26 mouse cellular contexts compared by ENCODE assay signal in the genomic region with DNA sequence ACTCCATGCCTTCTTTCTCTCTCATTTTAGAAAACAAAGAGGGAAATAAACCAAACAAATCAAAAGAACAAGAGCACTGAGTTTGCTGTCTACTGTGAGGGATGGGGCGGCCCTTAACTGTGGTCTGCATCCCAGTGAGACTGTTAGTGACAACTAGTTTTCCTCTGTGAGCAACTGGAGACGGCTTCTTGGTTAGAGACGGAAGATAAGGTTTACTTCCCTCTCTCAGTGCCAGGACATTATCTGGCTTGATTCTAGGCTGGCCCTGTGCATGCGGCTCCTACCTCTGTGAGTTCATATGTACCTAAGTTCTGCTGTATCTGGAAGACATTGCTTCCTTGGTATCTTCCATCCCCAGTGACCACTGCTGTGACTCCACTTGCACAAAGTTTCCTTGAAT.
"Had no signal": no experiment of that assay in that cellular context is flagged by ENCODE, and none has a peak within 500 bp of the region (broad histone marks: within the 10 kb centered on the region; RNA-seq: fewer than 3 reads in every experiment).

No protein-coding gene starts in this region.

- H3K27ac ChIP-seq: heart, embryonic 10.5 days; hindbrain, embryonic 10.5 days; hindbrain, embryonic 12.5 days; hindbrain, embryonic 14.5 days; intestine, embryonic 15.5 days; kidney, embryonic 15.5 days; kidney, postnatal 0 days; limb, embryonic 13.5 days; limb, embryonic 15.5 days; liver, embryonic 12.5 days; liver, embryonic 14.5 days had no signal

- DNase-seq: gastrocnemius, postnatal 14 days; heart, adult 18-20 months; heart, postnatal 10 days; heart, postnatal 4 days; kidney, adult 18-20 months; kidney, adult 8-10 months; kidney, postnatal 14 days; kidney, postnatal 36 days; layer of hippocampus, adult 9-11 months; layer of hippocampus, postnatal 36 days; left cerebral cortex, postnatal 4 days had no signal

- H3K4me3 ChIP-seq: heart, embryonic 10.5 days; heart, embryonic 12.5 days; hindbrain, embryonic 10.5 days; hindbrain, embryonic 12.5 days; intestine, embryonic 15.5 days; kidney, embryonic 15.5 days; limb, embryonic 13.5 days; limb, embryonic 15.5 days; liver, embryonic 12.5 days had no signal

- H3K9ac ChIP-seq: heart, embryonic 12.5 days; hindbrain, embryonic 12.5 days; hindbrain, embryonic 14.5 days; intestine, embryonic 15.5 days; kidney, embryonic 15.5 days; limb, embryonic 13.5 days; limb, embryonic 15.5 days; liver, embryonic 12.5 days; liver, embryonic 14.5 days had no signal

- H3K4me2 ChIP-seq: heart, embryonic 12.5 days; hindbrain, embryonic 12.5 days; hindbrain, embryonic 14.5 days; intestine, embryonic 15.5 days; kidney, embryonic 15.5 days; limb, embryonic 13.5 days; limb, embryonic 15.5 days; liver, embryonic 12.5 days had no signal

- H3K27me3 ChIP-seq: heart, embryonic 12.5 days; hindbrain, embryonic 12.5 days; intestine, embryonic 15.5 days; kidney, embryonic 15.5 days; limb, embryonic 13.5 days; limb, embryonic 15.5 days; liver, embryonic 12.5 days had no signal

- ATAC-seq: hindbrain, embryonic 16.5 days; inflammation-experienced regulatory T-cells, adult 6 months; intestine, embryonic 15.5 days; intestine, postnatal 0 days; liver, embryonic 12.5 days had no signal

- H3K4me1 ChIP-seq: heart, embryonic 10.5 days; heart, embryonic 12.5 days; hindbrain, embryonic 10.5 days; hindbrain, embryonic 12.5 days; intestine, embryonic 15.5 days; kidney, embryonic 15.5 days; limb, embryonic 13.5 days; limb, embryonic 15.5 days; liver, embryonic 12.5 days had no signal

- H3K9me3 ChIP-seq: heart, embryonic 10.5 days; heart, embryonic 12.5 days; hindbrain, embryonic 10.5 days; hindbrain, embryonic 12.5 days; intestine, embryonic 15.5 days; kidney, embryonic 15.5 days; limb, embryonic 13.5 days; limb, embryonic 15.5 days; liver, embryonic 12.5 days had no signal
